In the genomic region with DNA sequence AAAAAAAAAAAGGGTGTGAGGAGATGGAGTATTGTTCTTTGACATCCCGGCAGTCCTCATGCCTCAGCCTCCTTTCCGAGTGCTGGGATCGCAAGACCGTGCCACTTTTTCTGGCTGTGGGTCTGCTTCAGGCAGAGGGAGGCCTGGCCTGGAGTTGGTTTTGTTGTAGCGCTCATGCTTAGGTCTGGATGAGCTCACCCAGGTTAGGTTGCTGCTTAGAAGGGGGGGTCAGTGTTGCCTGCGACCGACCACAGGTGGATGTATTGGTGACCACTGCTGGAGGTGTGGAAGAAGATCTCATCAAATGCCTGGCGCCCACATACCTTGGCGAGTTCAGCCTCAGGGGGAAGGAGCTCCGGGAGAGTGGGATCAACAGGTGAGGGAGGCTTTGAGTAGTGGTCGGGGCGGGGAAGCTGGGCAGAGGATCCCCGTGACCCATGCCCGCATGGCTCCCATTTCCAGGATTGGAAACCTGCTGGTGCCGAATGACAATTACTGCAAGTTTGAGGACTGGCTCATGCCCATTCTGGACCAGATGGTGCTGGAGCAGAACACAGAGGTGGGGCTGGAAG, we compare ENCODE assay signal across 15 mouse cellular contexts. TPM values are rescaled to one million over a fixed set of nuclear protein-coding genes. Genes with fewer than 3 reads are reported as not detected.
DNase-seq lines count a peak whose midpoint lies in the region; ATAC-seq and TF ChIP-seq lines count a peak whose summit lies in the region.
"Had no signal": no experiment of that assay in that cellular context is flagged by ENCODE, and none has a peak within 500 bp of the region (broad histone marks: within the 10 kb centered on the region; RNA-seq: fewer than 3 reads in every experiment).

No protein-coding gene starts in this region.

- TF ChIP-seq EP300 in ES-Bruce4 (IDR thresholded peaks at IDR 0.05; ENCODE audit: insufficient read depth, low read depth, low read length): no peak
- no peak for TF ChIP-seq EP300 in MEL (IDR thresholded peaks at IDR 0.05; ENCODE audit: low read depth in 1 of 2, low read length in 2 of 2)
- no peak for TF ChIP-seq EP300 in liver, embryonic 14.5 days (IDR thresholded peaks at IDR 0.05; ENCODE audit: low read depth)

- ATAC-seq in kidney, embryonic 15.5 days (replicated peaks; ENCODE audit: low FRiP score): no peak
- no peak for ATAC-seq in liver, embryonic 14.5 days (ENCODE audit: insufficient read depth)
- ATAC-seq: Patski had no signal

- WGBS in kidney, embryonic 15.5 days: 92% methylated on average over 15 of the region's 15 CpGs
- 89% methylated on average over 15 of the region's 15 CpGs for WGBS in liver, embryonic 14.5 days (ENCODE audit: insufficient replicate concordance)

- no peak overlapping the region for H3K27ac ChIP-seq in kidney, embryonic 15.5 days
- H3K27ac ChIP-seq in ES-Bruce4 (ENCODE audit: insufficient read depth, low read length) (no peak overlapping the region), MEL (ENCODE audit: control insufficient read depth, low read depth, low read length) (no peak overlapping the region)
- no peak overlapping the region for H3K27ac ChIP-seq in liver, embryonic 14.5 days

- DNase-seq in kidney, postnatal 36 days: no peak
- DNase-seq in MEL (ENCODE audit: low read depth, low spot score): no peak
- no peak for DNase-seq in liver, embryonic 14.5 days (ENCODE audit: low read depth in 3 of 3, low spot score in 3 of 3)
- DNase-seq in thymus, adult 18-20 months: no peak
- DNase-seq in spleen, adult 18-20 months: no peak
- DNase-seq: adrenal gland, postnatal 14 days; cerebellum, adult 18-20 months; gastrocnemius, postnatal 10 days had no signal

- H3K27me3 ChIP-seq in kidney, embryonic 15.5 days: no peaks in the 10 kb centered on the region
- H3K27me3 ChIP-seq in ES-Bruce4 (ENCODE audit: control insufficient read depth, insufficient read depth, low read length, poor library complexity, severe bottlenecking) (no peaks in the 10 kb centered on the region), MEL (ENCODE audit: control insufficient read depth in 1 of 2, insufficient read depth in 2 of 2, low read length in 2 of 2) (no peaks in the 10 kb centered on the region)
- no peaks in the 10 kb centered on the region for H3K27me3 ChIP-seq in liver, embryonic 14.5 days (ENCODE audit: control insufficient read depth, insufficient read depth, low read length)
- H3K27me3 ChIP-seq: Patski had no signal

- peaks cover 15% of the 10 kb centered on the region for H3K79me2 ChIP-seq in MEL (ENCODE audit: control insufficient read depth, insufficient read depth, low read length, poor library complexity)

- H3K9me3 ChIP-seq in kidney, embryonic 15.5 days (replicated peaks): no peaks in the 10 kb centered on the region
- H3K9me3 ChIP-seq in ES-Bruce4 (replicated peaks; ENCODE audit: control insufficient read depth, insufficient read depth, low read length, poor library complexity, severe bottlenecking) (no peaks in the 10 kb centered on the region), MEL (replicated peaks; ENCODE audit: insufficient read depth, low read length) (no peaks in the 10 kb centered on the region)
- no peaks in the 10 kb centered on the region for H3K9me3 ChIP-seq in liver, embryonic 14.5 days (ENCODE audit: control insufficient read depth, low read length)

- no peak for TF ChIP-seq RAD21 in MEL (IDR thresholded peaks at IDR 0.05; ENCODE audit: low read depth, low read length)

- peaks cover 47% of the 10 kb centered on the region for H3K36me3 ChIP-seq in kidney, embryonic 15.5 days
- H3K36me3 ChIP-seq in ES-Bruce4 (ENCODE audit: control insufficient read depth, insufficient read depth, low read length, poor library complexity, severe bottlenecking) (peaks cover 30% of the 10 kb centered on the region), MEL (ENCODE audit: control insufficient read depth in 1 of 2, insufficient read depth in 2 of 2, low read length in 2 of 2) (peaks cover 2 to 8% of the 10 kb centered on the region in 2 experiments)
- H3K36me3 ChIP-seq in liver, embryonic 14.5 days (replicated peaks; ENCODE audit: control insufficient read depth, insufficient read depth, low read depth): peaks cover 22% of the 10 kb centered on the region

- TF ChIP-seq CTCF in ES-Bruce4 (IDR thresholded peaks at IDR 0.05; ENCODE audit: low read depth, low read length): no peak
- TF ChIP-seq CTCF in MEL (IDR thresholded peaks at IDR 0.05 in 2 of 3, conservative IDR thresholded peaks at IDR 0.05 in 1 of 3; ENCODE audit: control insufficient read depth in 1 of 3, insufficient read depth in 1 of 3, low read depth in 2 of 3, low read length in 3 of 3, poor library complexity in 1 of 3, severe bottlenecking in 1 of 3): no peak
- TF ChIP-seq CTCF in liver, embryonic 14.5 days (IDR thresholded peaks at IDR 0.05; ENCODE audit: low read depth): no peak

- peak overlapping the region; percentile 89 for H3K4me3 ChIP-seq in kidney, embryonic 15.5 days (replicated peaks)
- peak overlapping the region; percentile 36 for H3K4me3 ChIP-seq in ES-Bruce4 (ENCODE audit: low read depth, low read length)
- 0 out of 4 replicates have a peak overlapping the region, but pooled peaks of 1 of the 2 experiments have one; percentile 12 for H3K4me3 ChIP-seq in MEL (ENCODE audit: control insufficient read depth in 1 of 2, insufficient read depth in 1 of 2, low read depth in 2 of 2, low read length in 2 of 2)
- no peak overlapping the region for H3K4me3 ChIP-seq in liver, embryonic 14.5 days (ENCODE audit: insufficient read depth in 1 of 2, low read depth in 2 of 2, low read length in 2 of 2)

- H3K9ac ChIP-seq in kidney, embryonic 15.5 days: no peak overlapping the region
- H3K9ac ChIP-seq in ES-Bruce4 (ENCODE audit: low read depth, poor library complexity, severe bottlenecking) (peak overlapping the region; percentile 93), MEL (ENCODE audit: control insufficient read depth, low read depth, low read length, poor library complexity, severe bottlenecking) (peak overlapping the region; percentile 26; the same call in 1 of the 2 replicates)
- H3K9ac ChIP-seq in liver, embryonic 14.5 days (replicated peaks): no peak overlapping the region

- peaks cover 21% of the 10 kb centered on the region for H3K4me1 ChIP-seq in kidney, embryonic 15.5 days
- H3K4me1 ChIP-seq in ES-Bruce4 (ENCODE audit: control insufficient read depth, insufficient read depth, low read length): no peaks in the 10 kb centered on the region
- peaks cover 2 to 12% of the 10 kb centered on the region in 2 experiments; a peak in 3 of 4 replicates for H3K4me1 ChIP-seq in MEL (ENCODE audit: control insufficient read depth in 1 of 2, insufficient read depth in 2 of 2, low read length in 2 of 2)
- peaks cover 32 to 38% of the 10 kb centered on the region in 2 experiments for H3K4me1 ChIP-seq in liver, embryonic 14.5 days (replicated peaks; ENCODE audit: control insufficient read depth in 2 of 2, insufficient read depth in 2 of 2, low read length in 1 of 2)

- peak overlapping the region; percentile 78 for H3K4me2 ChIP-seq in kidney, embryonic 15.5 days
- H3K4me2 ChIP-seq in liver, embryonic 14.5 days (ENCODE audit: low read depth): peak overlapping the region; percentile 92; the same call in 1 of the 2 replicates

- TF ChIP-seq POLR2A in ES-Bruce4 (IDR thresholded peaks at IDR 0.05; ENCODE audit: insufficient read depth, low read length): no peak
- no peak for TF ChIP-seq POLR2A in MEL (IDR thresholded peaks at IDR 0.05; ENCODE audit: control insufficient read depth in 1 of 2, insufficient read depth in 1 of 2, low read depth in 1 of 2, low read length in 2 of 2, poor library complexity in 1 of 2)

RNA-seq across cellular contexts. Expression of a gene that starts 1.6 kb away (rescaled TPM):
- polyA plus RNA-seq in kidney, embryonic 15.5 days (2015; fragmentation: Nextera tagmentation; extraction: Ambion mirVana): 68.8 and 72.3 TPM in 2 replicates
- polyA plus RNA-seq in ES-Bruce4 (2011; ENCODE audit: insufficient read depth, insufficient read length, low read depth, missing spikeins) (43.3 and 47.0 TPM in 2 replicates), MEL (2012; ENCODE audit: insufficient read depth in 1 of 2, insufficient read length in 2 of 2, low read depth in 1 of 2, low replicate concordance in 2 of 2, missing spikeins in 1 of 2) (10 to 100 TPM in 1 of 2 experiments, not detected in 1; 68.3 TPM)
- 42.5 and 44.6 TPM in 2 replicates for total RNA-seq in MEL (2012; rRNA removed)
- polyA plus RNA-seq in liver, embryonic 14.5 days (2012; rRNA removed): 19.6 and 21.5 TPM in 2 replicates
- polyA plus RNA-seq in liver, embryonic 14.5 days (2014; fragmentation: Nextera tagmentation; extraction: Ambion mirVana): 30.9 and 36.4 TPM in 2 replicates

RNA-seq across cellular contexts. Expression of a gene that starts 5.3 kb away (rescaled TPM):
- 0.66 and 0.82 TPM in 2 replicates for polyA plus RNA-seq in kidney, embryonic 15.5 days (2015; fragmentation: Nextera tagmentation; extraction: Ambion mirVana)
- polyA plus RNA-seq in ES-Bruce4 (2011; ENCODE audit: insufficient read depth, insufficient read length, low read depth, missing spikeins) (not detected in 2 replicates), MEL (2012; ENCODE audit: insufficient read depth in 1 of 2, insufficient read length in 2 of 2, low read depth in 1 of 2, low replicate concordance in 2 of 2, missing spikeins in 1 of 2) (1 to 10 TPM in 1 of 2 experiments, not detected in 1; 1.0 TPM)
- total RNA-seq in MEL (2012; rRNA removed): not detected in 2 replicates
- polyA plus RNA-seq in liver, embryonic 14.5 days (2012; rRNA removed): 0.29 TPM in 1 of 2 replicates, not detected in the other
- not detected in 2 replicates for polyA plus RNA-seq in liver, embryonic 14.5 days (2014; fragmentation: Nextera tagmentation; extraction: Ambion mirVana)
- total RNA-seq: adrenal gland, postnatal 14 days; gastrocnemius, postnatal 10 days had no signal
- polyA plus RNA-seq: heart, postnatal 0 days; kidney, postnatal 0 days; macrophage; testis, adult 2 months had no signal

RNA-seq across cellular contexts. Expression of a gene that starts 7.4 kb away (rescaled TPM):
- 141 TPM in 2 replicates for polyA plus RNA-seq in kidney, embryonic 15.5 days (2015; fragmentation: Nextera tagmentation; extraction: Ambion mirVana)
- polyA plus RNA-seq in ES-Bruce4 (2011; ENCODE audit: insufficient read depth, insufficient read length, low read depth, missing spikeins): 82.5 and 105 TPM in 2 replicates
- total RNA-seq in MEL (2012; rRNA removed): 25.5 and 26.2 TPM in 2 replicates
- 100 to 1,000 TPM in 1 of 2 experiments, not detected in 1; 143 TPM for polyA plus RNA-seq in MEL (2012; ENCODE audit: insufficient read depth in 1 of 2, insufficient read length in 2 of 2, low read depth in 1 of 2, low replicate concordance in 2 of 2, missing spikeins in 1 of 2)
- 40.6 and 51.8 TPM in 2 replicates for polyA plus RNA-seq in liver, embryonic 14.5 days (2012; rRNA removed)
- polyA plus RNA-seq in liver, embryonic 14.5 days (2014; fragmentation: Nextera tagmentation; extraction: Ambion mirVana): 61.8 and 71.5 TPM in 2 replicates

RNA-seq across cellular contexts. Expression of a gene that starts 8.0 kb away (rescaled TPM):
- 43.3 and 45.1 TPM in 2 replicates for polyA plus RNA-seq in kidney, embryonic 15.5 days (2015; fragmentation: Nextera tagmentation; extraction: Ambion mirVana)
- polyA plus RNA-seq in ES-Bruce4 (2011; ENCODE audit: insufficient read depth, insufficient read length, low read depth, missing spikeins) (16.5 and 16.8 TPM in 2 replicates), MEL (2012; ENCODE audit: insufficient read depth in 1 of 2, insufficient read length in 2 of 2, low read depth in 1 of 2, low replicate concordance in 2 of 2, missing spikeins in 1 of 2) (10 to 100 TPM in 1 of 2 experiments, not detected in 1; 58.4 TPM)
- total RNA-seq in MEL (2012; rRNA removed): 27.0 and 29.5 TPM in 2 replicates
- 21.2 and 26.0 TPM in 2 replicates for polyA plus RNA-seq in liver, embryonic 14.5 days (2012; rRNA removed)
- 20.1 and 24.4 TPM in 2 replicates for polyA plus RNA-seq in liver, embryonic 14.5 days (2014; fragmentation: Nextera tagmentation; extraction: Ambion mirVana)

RNA-seq across cellular contexts. Expression of a gene that starts 9.9 kb away (rescaled TPM):
- 39.2 and 41.5 TPM in 2 replicates for polyA plus RNA-seq in kidney, embryonic 15.5 days (2015; fragmentation: Nextera tagmentation; extraction: Ambion mirVana)
- polyA plus RNA-seq in ES-Bruce4 (2011; ENCODE audit: insufficient read depth, insufficient read length, low read depth, missing spikeins) (36.0 and 42.2 TPM in 2 replicates), MEL (2012; ENCODE audit: insufficient read depth in 1 of 2, insufficient read length in 2 of 2, low read depth in 1 of 2, low replicate concordance in 2 of 2, missing spikeins in 1 of 2) (10 to 100 TPM in 1 of 2 experiments, not detected in 1; 24.7 TPM)
- 10.8 and 11.5 TPM in 2 replicates for total RNA-seq in MEL (2012; rRNA removed)
- polyA plus RNA-seq in liver, embryonic 14.5 days (2012; rRNA removed): 15.2 and 19.5 TPM in 2 replicates
- 17.2 and 20.6 TPM in 2 replicates for polyA plus RNA-seq in liver, embryonic 14.5 days (2014; fragmentation: Nextera tagmentation; extraction: Ambion mirVana)

Comparison
In these comparisons a context has a peak if more than half of its experiments do, and no peak if none do; other contexts are left out.
1. H3K4me3 ChIP-seq: peak in kidney, embryonic 15.5 days (single experiment) and ES-Bruce4 (single experiment); none in liver, embryonic 14.5 days (0 of 2).
2. H3K9ac ChIP-seq: peak in ES-Bruce4 (single experiment) and MEL (single experiment); none in kidney, embryonic 15.5 days (single experiment) and liver, embryonic 14.5 days (single experiment).